In genomic region chr14:45700031-45700572, GRCm38 (mm10) we compare ENCODE assay signal across 14 mouse cellular contexts.
"Had no signal": no experiment of that assay in that cellular context is flagged by ENCODE, and none has a peak within 500 bp of the region (broad histone marks: within the 10 kb centered on the region; RNA-seq: fewer than 3 reads in every experiment).

No protein-coding gene starts in this region.

- H3K27ac ChIP-seq: left cerebral cortex, adult 2 months; limb, embryonic 10.5 days; liver, embryonic 14.5 days; midbrain, embryonic 13.5 days; neural tube, embryonic 15.5 days; stomach, postnatal 0 days had no signal

- DNase-seq: kidney, postnatal 14 days; lung, adult 2 months; lung, postnatal 36 days; right cerebral cortex, adult 18-20 months; right cerebral cortex, postnatal 25 days; thymus, postnatal 14 days had no signal

- H3K36me3 ChIP-seq: limb, embryonic 10.5 days; midbrain, embryonic 13.5 days; neural tube, embryonic 15.5 days had no signal

- H3K9me3 ChIP-seq: limb, embryonic 10.5 days; midbrain, embryonic 13.5 days; neural tube, embryonic 15.5 days had no signal

- H3K4me2 ChIP-seq: midbrain, embryonic 13.5 days; neural tube, embryonic 15.5 days had no signal

- H3K4me1 ChIP-seq: limb, embryonic 10.5 days; midbrain, embryonic 13.5 days; neural tube, embryonic 15.5 days had no signal

- ATAC-seq: lung, postnatal 0 days; midbrain, embryonic 13.5 days had no signal

- H3K27me3 ChIP-seq: midbrain, embryonic 13.5 days; neural tube, embryonic 15.5 days had no signal

- H3K4me3 ChIP-seq: left cerebral cortex, adult 2 months; limb, embryonic 10.5 days; midbrain, embryonic 13.5 days; myocyte; neural tube, embryonic 15.5 days had no signal

- H3K9ac ChIP-seq: liver, embryonic 14.5 days; midbrain, embryonic 13.5 days; neural tube, embryonic 15.5 days had no signal
